Mouse (Mus musculus) stomach, embryonic 14.5 days (tissue): ENCODE measurements around the gene C6. TPM values are rescaled to one million over a fixed set of nuclear protein-coding genes. Genes with fewer than 3 reads are reported as not detected.

ENCODE experiments used
- ATAC-seq: fragments of 200-750 bp; cut with Nextera tagmentation; 2 replicates; pipeline ENCODE4 v1.8.0; 2017; ENCODE audit warnings: low read depth, moderate TSS enrichment; ENCODE audit not compliant: insufficient number of reproducible peaks, insufficient read depth, low FRiP score
- H3K27ac ChIP-seq: fragments of 300-500 bp; sonication (generic); 2 replicates; pipeline ENCODE4 v1.5.1; 2014; ENCODE audit warnings: mild to moderate bottlenecking, low read length, moderate library complexity, mixed read lengths
- H3K27me3 ChIP-seq: fragments of 300-500 bp; sonication (generic); 2 replicates; pipeline ENCODE4 v1.6.1; 2014; ENCODE audit warnings: low read length, control low read depth, mixed read lengths; ENCODE audit not compliant: control insufficient read depth, insufficient read depth
- H3K36me3 ChIP-seq: fragments of 300-500 bp; sonication (generic); 2 replicates; pipeline ENCODE4 v1.6.1; 2014; ENCODE audit warnings: mild to moderate bottlenecking, control low read depth, low read length, moderate library complexity, mixed read lengths; ENCODE audit not compliant: control insufficient read depth, insufficient read depth
- H3K4me1 ChIP-seq: fragments of 300-500 bp; sonication (generic); 2 replicates; pipeline ENCODE4 v1.6.1; 2014; ENCODE audit warnings: low read length, control low read depth, mixed read lengths; ENCODE audit not compliant: control insufficient read depth, insufficient read depth
- H3K4me2 ChIP-seq: fragments of 300-500 bp; sonication (generic); replicated peaks from 2 replicates; pipeline ENCODE4 v1.6.1; 2014; ENCODE audit warnings: low read depth, low read length, control low read depth
- H3K4me3 ChIP-seq: fragments of 300-500 bp; sonication (generic); 2 replicates; pipeline ENCODE4 v1.5.1; 2014; ENCODE audit warnings: low read depth, low read length, control low read depth
- H3K9ac ChIP-seq: fragments of 300-500 bp; sonication (generic); replicated peaks from 2 replicates; pipeline ENCODE4 v1.6.1; 2014; ENCODE audit warnings: low read depth, mild to moderate bottlenecking, control low read depth, low read length, moderate library complexity, mixed read lengths
- H3K9me3 ChIP-seq: fragments of 300-500 bp; sonication (generic); 2 replicates; pipeline ENCODE4 v1.6.1; 2016; ENCODE audit warnings: low read depth, low read length, control low read depth; ENCODE audit not compliant: control insufficient read depth
- WGBS: fragments of 180-500 bp; shearing (Covaris S2); extraction: QIAGEN DNeasy Blood & Tissue Kit; methylation state at CpG from one replicate; pipeline ENCODE4 v1.1.7; 2014; 5-methylcytosine and 5-hydroxymethylcytosine counted together
- polyA plus RNA-seq: library from polyadenylated mRNA; unstranded; fragments of >200 nt; fragmentation: Nextera tagmentation; extraction: Ambion mirVana; gene quantifications from 2 replicates; pipeline ENCODE4 v1.2.1, GENCODE M21; 2014

C6 gene
- not detected in 2 replicates for polyA plus RNA-seq

DNA sequence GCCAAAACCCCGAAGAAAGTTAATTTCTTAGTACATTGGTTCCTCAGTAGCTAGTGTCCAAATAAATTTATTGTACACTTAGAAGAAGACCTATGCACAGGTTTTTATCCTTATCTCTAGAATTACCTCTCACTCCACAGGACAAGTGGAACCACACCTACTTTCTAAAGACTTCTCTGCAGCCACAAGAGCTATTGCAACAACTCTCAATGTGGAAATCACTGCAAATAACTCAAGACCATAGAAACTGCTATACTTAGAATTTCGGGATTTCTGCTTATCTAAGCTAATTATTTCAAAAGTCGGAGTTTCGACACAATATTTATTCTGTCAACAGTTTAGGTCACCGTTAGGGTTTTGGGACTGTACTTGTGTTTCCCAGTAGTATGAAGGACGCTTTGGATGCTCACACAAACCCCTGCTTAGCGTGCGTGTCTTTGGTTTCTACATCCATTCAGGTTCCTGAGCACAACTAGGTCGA, at the start of gene C6:
Gene C6 (plus strand): TSS at position 346 of the 481 bp plus-strand sequence.
- Histone ChIP-seq H3K36me3 (no peaks in the 10 kb centered on the region), H3K4me2 (no peak within 1 kb of the TSS), H3K9ac (no peak within 1 kb of the TSS), H3K4me1 (no peaks in the 10 kb centered on the region), H3K9me3 (no peaks in the 10 kb centered on the region), H3K4me3 (no peak within 1 kb of the TSS), H3K27me3 (no peaks in the 10 kb centered on the region), H3K27ac (no peak within 1 kb of the TSS)
- no peak for ATAC-seq
- 84% methylated on average over 9 of the region's 9 CpGs for WGBS

DNA sequence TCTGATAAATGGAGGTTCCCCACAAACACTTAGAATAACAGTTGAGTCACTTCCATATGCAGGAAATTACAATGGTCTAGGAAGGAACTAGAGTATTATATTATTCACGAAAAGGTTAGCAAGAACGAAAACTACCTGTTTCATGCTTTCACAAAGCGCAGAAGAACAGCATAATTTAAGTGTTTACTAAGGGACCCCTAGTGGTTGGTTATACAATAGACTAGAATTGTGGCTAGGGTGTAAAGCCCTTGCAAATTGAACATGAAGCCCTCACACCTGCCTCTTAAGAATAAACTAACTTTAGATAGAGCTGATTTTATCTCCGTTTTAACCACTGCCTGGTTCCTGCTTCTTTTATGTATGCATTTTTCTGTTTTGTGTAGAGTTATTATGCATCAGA, 29.4 kb upstream of the C6 start:
- Histone ChIP-seq H3K9me3 (no peaks in the 10 kb centered on the region), H3K4me3 (no peak overlapping the region), H3K27ac (no peak overlapping the region), H3K9ac (no peak overlapping the region), H3K27me3 (no peaks in the 10 kb centered on the region), H3K4me1 (no peaks in the 10 kb centered on the region), H3K36me3 (no peaks in the 10 kb centered on the region), H3K4me2 (no peak overlapping the region)
- 86% methylated on average over 4 of the region's 4 CpGs for WGBS
- ATAC-seq: no peak

DNA sequence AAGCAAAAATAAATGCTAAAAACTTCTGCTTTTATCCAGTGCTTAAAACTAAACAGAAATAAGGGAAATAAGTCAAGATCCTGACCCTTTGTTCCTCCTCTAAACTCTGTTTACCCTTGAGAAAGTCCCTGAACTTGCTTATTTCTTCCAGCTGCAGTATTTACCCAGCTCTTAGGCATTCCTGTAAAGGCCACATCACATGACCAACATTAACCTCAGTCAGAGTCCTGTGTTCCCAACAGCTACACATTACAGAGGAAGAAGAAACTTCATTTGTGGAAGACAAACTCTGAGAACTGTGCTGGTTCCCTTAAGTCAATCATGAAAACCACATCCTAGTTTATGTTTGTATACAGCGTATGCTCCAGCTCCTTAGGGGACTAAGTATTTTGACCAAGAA, 7.2 kb downstream of the C6 start:
- H3K9me3 ChIP-seq: no peaks in the 10 kb centered on the region
- H3K4me2 ChIP-seq: no peak overlapping the region
- ATAC-seq: no peak
- no peak overlapping the region for H3K27ac ChIP-seq
- H3K4me3 ChIP-seq: no peak overlapping the region
- no peaks in the 10 kb centered on the region for H3K36me3 ChIP-seq
- H3K9ac ChIP-seq: no peak overlapping the region
- 85% methylated on average over 1 of the region's 1 CpGs for WGBS
- H3K4me1 ChIP-seq: no peaks in the 10 kb centered on the region
- no peaks in the 10 kb centered on the region for H3K27me3 ChIP-seq

DNA sequence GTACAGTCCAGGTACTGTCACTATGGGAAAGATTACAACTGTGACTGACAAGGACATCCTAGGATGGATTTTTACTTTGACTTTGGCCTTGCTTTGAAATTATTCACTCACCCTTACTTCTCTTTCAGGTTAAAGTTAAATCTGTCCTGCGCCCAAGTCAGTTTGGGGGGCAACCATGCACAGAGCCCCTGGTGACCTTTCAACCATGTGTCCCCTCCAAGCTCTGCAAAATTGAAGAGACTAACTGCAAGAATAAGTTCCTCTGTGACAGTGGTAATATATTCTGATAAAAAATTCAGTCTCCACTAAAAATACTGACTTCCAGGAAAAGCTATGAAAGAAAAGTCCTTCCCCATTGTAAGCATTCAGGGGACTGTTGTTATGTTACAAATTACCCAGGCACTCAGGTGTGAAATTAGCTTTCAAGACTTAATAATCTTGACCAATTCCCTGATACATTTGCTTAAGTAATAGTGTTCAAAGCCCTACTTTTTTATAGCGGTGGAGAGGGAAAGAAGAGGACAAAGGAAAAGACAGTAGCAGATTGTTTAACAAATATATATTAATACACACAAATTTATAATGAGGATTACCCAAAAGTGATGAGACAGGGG, 8.1 kb downstream of the C6 start:
- no peaks in the 10 kb centered on the region for H3K9me3 ChIP-seq
- no peak overlapping the region for H3K9ac ChIP-seq
- no peaks in the 10 kb centered on the region for H3K27me3 ChIP-seq
- 73% methylated on average over 2 of the region's 2 CpGs for WGBS
- no peak for ATAC-seq
- H3K36me3 ChIP-seq: no peaks in the 10 kb centered on the region
- no peaks in the 10 kb centered on the region for H3K4me1 ChIP-seq
- no peak overlapping the region for H3K4me3 ChIP-seq
- no peak overlapping the region for H3K27ac ChIP-seq
- H3K4me2 ChIP-seq: no peak overlapping the region

DNA sequence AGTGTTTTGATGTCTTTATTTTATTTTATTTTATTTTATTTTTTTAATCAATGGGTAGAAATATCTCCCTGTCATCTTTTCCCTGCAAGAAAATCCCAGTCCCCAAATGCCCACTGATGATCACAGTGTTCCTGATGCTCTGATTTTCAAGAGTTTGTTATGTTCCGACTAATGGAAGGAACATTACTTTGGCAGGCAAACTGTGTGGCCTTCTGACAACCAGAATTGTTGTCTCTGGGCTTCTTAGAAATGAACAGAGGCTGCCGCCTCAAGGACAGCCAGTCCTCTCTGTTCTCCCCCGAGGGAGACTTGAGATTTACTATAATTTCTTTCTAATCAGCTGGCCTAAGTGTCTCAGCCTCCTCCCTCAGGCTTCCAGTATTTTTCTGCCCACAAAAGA, 20.7 kb downstream of the C6 start:
- Histone ChIP-seq H3K4me3 (no peak overlapping the region), H3K4me2 (no peak overlapping the region), H3K9me3 (no peaks in the 10 kb centered on the region), H3K4me1 (no peaks in the 10 kb centered on the region), H3K36me3 (no peaks in the 10 kb centered on the region), H3K9ac (no peak overlapping the region), H3K27ac (no peak overlapping the region), H3K27me3 (no peaks in the 10 kb centered on the region)
- 83% methylated on average over 3 of the region's 3 CpGs for whole genome bisulfite sequencing
- ATAC-seq: no peak

DNA sequence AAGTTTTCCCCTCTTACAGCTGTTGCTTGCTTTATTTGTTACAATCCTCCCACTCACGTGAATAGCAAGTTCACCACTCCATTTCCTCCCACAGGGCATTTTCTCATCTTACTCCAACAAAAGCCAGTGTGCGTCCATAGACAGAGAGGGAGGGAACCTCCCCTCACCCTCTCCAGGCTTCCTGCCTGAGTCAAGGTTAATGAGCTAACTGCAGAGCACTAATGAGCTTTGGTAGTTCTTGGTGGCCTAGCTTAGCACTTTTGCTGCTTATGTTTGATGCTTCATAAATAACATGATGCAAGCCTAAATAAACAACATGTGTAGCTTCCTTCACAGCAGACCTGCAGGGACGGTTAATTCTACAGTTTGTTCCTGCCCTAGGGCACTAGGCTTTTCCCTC, 63.4 kb downstream of the C6 start:
- 51% methylated on average over 3 of the region's 3 CpGs for WGBS
- Histone ChIP-seq H3K9me3 (no peaks in the 10 kb centered on the region), H3K36me3 (no peaks in the 10 kb centered on the region), H3K4me1 (no peaks in the 10 kb centered on the region), H3K4me2 (no peak overlapping the region), H3K9ac (no peak overlapping the region), H3K4me3 (no peak overlapping the region), H3K27ac (no peak overlapping the region), H3K27me3 (no peaks in the 10 kb centered on the region)
- no peak for ATAC-seq

DNA sequence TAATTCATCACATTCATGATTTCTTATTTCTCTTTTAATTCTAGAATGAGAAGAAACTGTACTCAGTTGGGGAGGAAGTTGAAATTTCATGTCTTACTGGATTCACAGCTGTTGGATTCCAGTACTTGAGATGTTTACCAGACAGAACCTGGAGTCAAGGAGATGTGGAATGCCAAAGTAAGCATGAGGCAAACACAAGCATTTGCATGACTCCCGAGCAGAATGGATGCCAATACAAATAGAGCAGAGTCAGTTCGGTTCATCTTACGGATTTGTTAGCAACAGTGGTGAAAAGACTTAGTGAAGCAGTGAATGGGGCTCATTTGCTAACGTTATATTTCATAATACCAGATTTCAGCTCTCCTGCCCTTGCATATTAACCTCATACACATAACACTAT, 69.9 kb downstream of the C6 start:
- H3K27ac ChIP-seq: no peak overlapping the region
- no peaks in the 10 kb centered on the region for H3K9me3 ChIP-seq
- WGBS: 57% methylated on average over 4 of the region's 4 CpGs
- no peak overlapping the region for H3K9ac ChIP-seq
- no peak for ATAC-seq
- no peaks in the 10 kb centered on the region for H3K36me3 ChIP-seq
- H3K4me3 ChIP-seq: no peak overlapping the region
- H3K4me1 ChIP-seq: no peaks in the 10 kb centered on the region
- no peak overlapping the region for H3K4me2 ChIP-seq
- no peaks in the 10 kb centered on the region for H3K27me3 ChIP-seq

DNA sequence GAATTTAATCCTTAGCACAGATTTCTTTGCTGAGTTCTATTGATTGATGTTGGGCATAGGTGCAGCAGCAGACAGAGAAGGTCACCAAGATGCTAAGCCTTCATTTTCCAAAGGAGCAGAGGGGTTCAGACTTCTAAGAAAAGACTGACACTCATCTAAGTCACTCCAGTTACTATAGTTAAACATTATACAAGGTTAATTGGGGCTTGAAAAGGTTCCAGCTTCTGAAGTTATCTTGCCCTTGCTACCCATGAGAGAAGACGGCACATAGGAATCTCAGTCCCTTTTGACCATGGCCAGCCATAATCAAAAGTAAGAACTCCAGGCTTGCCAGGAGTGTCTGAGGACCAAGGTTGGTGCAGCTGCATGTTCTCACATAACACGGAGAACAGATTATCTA, 77.3 kb downstream of the C6 start:
- no peak overlapping the region for H3K9ac ChIP-seq
- H3K36me3 ChIP-seq: no peaks in the 10 kb centered on the region
- no peak for ATAC-seq
- no peaks in the 10 kb centered on the region for H3K27me3 ChIP-seq
- no peaks in the 10 kb centered on the region for H3K4me1 ChIP-seq
- H3K9me3 ChIP-seq: no peaks in the 10 kb centered on the region
- H3K4me3 ChIP-seq: no peak overlapping the region
- no peak overlapping the region for H3K4me2 ChIP-seq
- 79% methylated on average over 2 of the region's 2 CpGs for WGBS
- H3K27ac ChIP-seq: no peak overlapping the region

DNA sequence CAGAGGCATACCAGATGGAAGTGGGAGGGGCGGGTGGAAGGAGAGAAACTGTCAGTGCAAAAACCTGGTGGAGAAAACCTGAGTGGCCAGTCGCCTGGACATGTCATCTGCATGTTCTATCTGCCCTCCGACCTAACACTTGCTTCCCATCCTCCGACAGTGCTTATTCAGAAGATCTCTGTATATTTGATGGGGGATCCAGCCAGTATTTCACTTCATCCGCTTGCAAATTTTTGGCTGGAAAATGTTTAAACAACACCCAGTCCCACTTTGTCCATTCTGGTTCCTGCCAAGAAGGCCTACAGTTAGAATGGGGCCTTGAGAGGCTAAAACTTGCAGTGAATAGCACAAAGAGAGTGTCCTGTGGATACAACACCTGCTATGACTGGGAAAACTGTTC, 81.2 kb downstream of the C6 start:
- Histone ChIP-seq H3K9me3 (no peaks in the 10 kb centered on the region), H3K4me3 (no peak overlapping the region), H3K36me3 (no peaks in the 10 kb centered on the region), H3K9ac (no peak overlapping the region), H3K27ac (no peak overlapping the region), H3K27me3 (no peaks in the 10 kb centered on the region), H3K4me1 (no peaks in the 10 kb centered on the region), H3K4me2 (no peak overlapping the region)
- no peak for ATAC-seq
- 74% methylated on average over 5 of the region's 5 CpGs for WGBS
